Mouse (Mus musculus): ENCODE results near the gene Vps26a. TPM values are rescaled to one million over a fixed set of nuclear protein-coding genes. Genes with fewer than 3 reads are reported as not detected.

Gene Vps26a
- total and polyA plus RNA-seq, 2 experiments from 2014 or later: 21.6 to 45.7 TPM

GRCm38 (mm10) chr10:62420399-62420798 lies 66.2 kb downstream of the Vps26a start:
- 77% methylated on average over 6 of the region's 6 CpGs for WGBS
- no peak overlapping the region for H3K4me2 ChIP-seq (ENCODE audit: low read depth, low read length)
- TF ChIP-seq CTCF (IDR thresholded peaks at IDR 0.05; ENCODE audit: low read depth): no peak
- DNase-seq (ENCODE audit: low spot score) (no peak), ATAC-seq (no peak)
- no peaks in the 10 kb centered on the region for H3K4me1 ChIP-seq (ENCODE audit: insufficient read depth, low read length)
- H3K36me3 ChIP-seq (ENCODE audit: insufficient read depth, low read length): no peaks in the 10 kb centered on the region
- H3K9me3 ChIP-seq (ENCODE audit: low read length): no peaks in the 10 kb centered on the region
- no peak overlapping the region for H3K27ac ChIP-seq
- no peaks in the 10 kb centered on the region for H3K27me3 ChIP-seq (ENCODE audit: insufficient read depth, low read length)
- H3K9ac ChIP-seq (replicated peaks; ENCODE audit: low read length): no peak overlapping the region
- no peak overlapping the region for H3K4me3 ChIP-seq (ENCODE audit: low read length)

DNA sequence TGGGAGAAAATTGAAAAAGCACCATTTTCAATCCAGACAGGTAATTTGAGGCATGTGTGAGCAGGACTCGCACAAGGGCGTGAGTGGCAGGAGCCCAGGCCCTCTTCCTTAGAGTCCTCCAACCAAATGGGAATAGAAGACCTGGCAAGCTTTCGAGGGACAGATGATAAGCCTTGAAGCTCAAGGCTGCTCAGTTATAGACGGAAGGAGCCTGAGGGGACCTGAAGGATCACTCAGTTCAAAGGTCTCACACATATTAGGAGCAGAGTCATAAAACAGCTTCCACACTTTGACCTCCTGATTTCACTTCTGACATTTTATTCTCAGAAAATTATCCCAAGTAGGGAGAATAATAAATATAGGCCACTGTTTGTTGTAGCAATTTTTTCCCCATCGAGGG lies 67.2 kb downstream of the Vps26a start:
- Histone ChIP-seq H3K9me3 (ENCODE audit: low read length) (no peaks in the 10 kb centered on the region), H3K27me3 (ENCODE audit: insufficient read depth, low read length) (no peaks in the 10 kb centered on the region), H3K36me3 (ENCODE audit: insufficient read depth, low read length) (no peaks in the 10 kb centered on the region), H3K4me1 (ENCODE audit: insufficient read depth, low read length) (no peaks in the 10 kb centered on the region), H3K27ac (no peak overlapping the region), H3K4me3 (ENCODE audit: low read length) (no peak overlapping the region), H3K9ac (replicated peaks; ENCODE audit: low read length) (no peak overlapping the region), H3K4me2 (ENCODE audit: low read depth, low read length) (no peak overlapping the region)
- ATAC-seq (no peak), DNase-seq (ENCODE audit: low spot score) (no peak)
- 78% methylated on average over 5 of the region's 5 CpGs for WGBS
- TF ChIP-seq CTCF (IDR thresholded peaks at IDR 0.05; ENCODE audit: low read depth): no peak

DNA sequence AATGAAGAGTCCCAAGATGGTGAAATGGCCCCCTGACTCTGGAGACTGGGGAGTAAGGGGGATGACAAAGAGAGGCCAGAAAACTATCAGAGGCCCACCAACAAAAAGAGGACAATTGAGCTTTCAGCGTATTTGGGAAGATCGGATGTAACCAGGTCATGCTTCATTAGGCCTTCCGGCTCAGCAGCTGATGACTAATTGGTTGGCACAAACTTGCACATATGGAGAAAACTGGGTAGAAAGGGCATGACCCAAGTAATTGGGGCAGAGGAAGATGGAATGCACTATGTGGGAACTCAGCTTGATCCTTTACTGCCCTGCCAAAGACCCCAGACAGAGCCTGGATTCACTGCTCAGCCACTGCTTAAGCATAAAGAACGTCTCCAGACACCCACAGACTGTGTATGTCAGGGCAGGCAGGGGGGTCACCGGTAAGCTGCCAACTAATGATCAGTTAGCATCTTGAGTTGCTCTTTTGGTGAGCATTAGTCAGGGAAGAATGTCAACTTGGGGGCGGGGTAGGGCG lies 67.7 kb downstream of the Vps26a start:
- H3K9ac ChIP-seq (replicated peaks; ENCODE audit: low read length): no peak overlapping the region
- ATAC-seq (peak; percentile 27), DNase-seq (ENCODE audit: low spot score) (peak; percentile 26)
- H3K4me2 ChIP-seq (ENCODE audit: low read depth, low read length): no peak overlapping the region
- H3K4me3 ChIP-seq (ENCODE audit: low read length): no peak overlapping the region
- no peaks in the 10 kb centered on the region for H3K9me3 ChIP-seq (ENCODE audit: low read length)
- no peaks in the 10 kb centered on the region for H3K36me3 ChIP-seq (ENCODE audit: insufficient read depth, low read length)
- 39% methylated on average over 7 of the region's 7 CpGs for WGBS
- no peak for TF ChIP-seq CTCF (IDR thresholded peaks at IDR 0.05; ENCODE audit: low read depth)
- H3K27ac ChIP-seq: no peak overlapping the region
- H3K4me1 ChIP-seq (ENCODE audit: insufficient read depth, low read length): no peaks in the 10 kb centered on the region
- H3K27me3 ChIP-seq (ENCODE audit: insufficient read depth, low read length): no peaks in the 10 kb centered on the region

DNA sequence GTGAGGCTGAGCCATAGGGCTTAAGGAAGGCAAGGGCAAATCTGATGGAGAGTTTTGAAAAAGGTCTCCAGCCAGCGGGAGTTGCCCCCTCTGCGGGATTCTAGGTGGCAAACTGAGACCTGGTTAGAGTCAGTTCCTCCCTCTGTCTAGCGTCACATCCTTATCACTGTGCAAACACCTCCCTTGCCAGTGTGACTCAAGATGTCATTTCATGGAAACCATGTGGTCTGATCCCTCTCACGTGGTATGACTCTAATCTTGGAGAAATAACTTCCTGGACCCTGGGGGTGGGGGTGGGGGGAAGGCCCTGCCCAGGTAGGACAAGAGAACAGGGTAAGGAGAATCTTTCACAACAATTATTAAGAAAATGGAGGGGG lies 73.0 kb downstream of the Vps26a start:
- Histone ChIP-seq H3K4me1 (ENCODE audit: insufficient read depth, low read length) (no peaks in the 10 kb centered on the region), H3K36me3 (ENCODE audit: insufficient read depth, low read length) (no peaks in the 10 kb centered on the region), H3K27ac (no peak overlapping the region), H3K4me2 (ENCODE audit: low read depth, low read length) (no peak overlapping the region), H3K9me3 (ENCODE audit: low read length) (no peaks in the 10 kb centered on the region), H3K9ac (replicated peaks; ENCODE audit: low read length) (no peak overlapping the region), H3K4me3 (ENCODE audit: low read length) (no peak overlapping the region), H3K27me3 (ENCODE audit: insufficient read depth, low read length) (no peaks in the 10 kb centered on the region)
- no peak for TF ChIP-seq CTCF (IDR thresholded peaks at IDR 0.05; ENCODE audit: low read depth)
- WGBS: 64% methylated on average over 4 of the region's 4 CpGs
- DNase-seq (ENCODE audit: low spot score) (no peak), ATAC-seq (no peak)

GRCm38 (mm10) chr10:62412906-62413605 lies 73.5 kb downstream of the Vps26a start:
- H3K4me3 ChIP-seq (ENCODE audit: low read length): no peak overlapping the region
- 41% methylated on average over 8 of the region's 8 CpGs for WGBS
- no peak overlapping the region for H3K4me2 ChIP-seq (ENCODE audit: low read depth, low read length)
- no peak overlapping the region for H3K27ac ChIP-seq
- H3K27me3 ChIP-seq (ENCODE audit: insufficient read depth, low read length): no peaks in the 10 kb centered on the region
- H3K36me3 ChIP-seq (ENCODE audit: insufficient read depth, low read length): no peaks in the 10 kb centered on the region
- ATAC-seq (peak; percentile 28; the same call in 1 of the 2 replicates), DNase-seq (ENCODE audit: low spot score) (no peak)
- H3K9me3 ChIP-seq (ENCODE audit: low read length): no peaks in the 10 kb centered on the region
- TF ChIP-seq CTCF (IDR thresholded peaks at IDR 0.05; ENCODE audit: low read depth): no peak
- no peak overlapping the region for H3K9ac ChIP-seq (replicated peaks; ENCODE audit: low read length)
- no peaks in the 10 kb centered on the region for H3K4me1 ChIP-seq (ENCODE audit: insufficient read depth, low read length)

DNA sequence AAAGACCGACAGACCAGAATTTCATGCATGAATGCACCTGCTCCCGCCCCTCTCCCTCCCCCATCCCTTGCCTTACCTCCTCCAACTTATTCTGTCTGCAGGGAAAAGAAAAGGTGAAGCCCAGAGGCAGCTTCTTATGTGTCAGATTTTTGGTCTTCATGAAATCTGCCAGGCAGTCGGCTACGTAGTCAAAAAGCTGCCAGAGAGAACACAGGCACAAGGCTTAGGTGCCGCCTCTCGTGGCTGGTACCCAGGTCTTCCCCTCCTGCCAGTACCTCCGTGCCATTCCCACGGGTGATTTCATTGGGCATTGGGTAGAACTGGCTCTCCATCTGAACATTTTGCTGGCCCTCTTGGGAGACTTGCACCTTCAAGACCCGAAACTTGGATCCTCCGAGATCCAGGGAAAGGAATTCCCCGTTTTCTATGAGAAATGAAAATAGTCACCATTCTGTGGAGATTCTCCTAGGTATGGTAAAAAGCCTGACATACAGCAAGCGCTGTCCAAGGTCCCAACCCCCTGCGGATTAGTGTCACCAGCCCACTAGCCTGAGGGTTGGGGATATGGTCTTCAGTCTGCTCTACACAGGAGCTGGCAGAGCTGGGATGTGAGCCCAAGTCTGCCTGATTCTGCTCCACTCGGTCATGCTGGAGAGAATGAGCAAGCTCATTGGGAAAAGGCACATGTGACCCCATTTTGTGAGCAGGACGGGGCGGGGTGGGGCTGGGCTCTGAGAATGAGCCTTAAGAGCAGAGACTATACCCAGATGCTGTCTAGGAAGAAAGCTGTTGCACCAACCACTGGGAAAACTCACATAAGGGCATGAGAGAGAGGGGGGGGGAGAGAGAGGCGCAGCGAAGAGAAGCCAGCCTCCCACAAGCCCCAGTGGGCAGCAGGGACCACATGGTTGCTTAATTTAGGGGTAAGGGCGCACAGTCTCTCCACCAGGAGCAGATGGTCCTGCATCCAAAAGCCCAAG lies 74.9 kb downstream of the Vps26a start:
- Histone ChIP-seq H3K36me3 (ENCODE audit: insufficient read depth, low read length) (no peaks in the 10 kb centered on the region), H3K27me3 (ENCODE audit: insufficient read depth, low read length) (no peaks in the 10 kb centered on the region), H3K4me2 (ENCODE audit: low read depth, low read length) (no peak overlapping the region), H3K27ac (no peak overlapping the region; the same call in 1 of the 2 replicates), H3K9me3 (ENCODE audit: low read length) (no peaks in the 10 kb centered on the region), H3K4me3 (ENCODE audit: low read length) (no peak overlapping the region), H3K4me1 (ENCODE audit: insufficient read depth, low read length) (no peaks in the 10 kb centered on the region), H3K9ac (replicated peaks; ENCODE audit: low read length) (no peak overlapping the region)
- ATAC-seq (no peak), DNase-seq (ENCODE audit: low spot score) (no peak)
- 64% methylated on average over 19 of the region's 19 CpGs for WGBS
- TF ChIP-seq CTCF (IDR thresholded peaks at IDR 0.05; ENCODE audit: low read depth): no peak

Data from hindbrain, postnatal 0 days (tissue).